Mouse (Mus musculus): ENCODE measurements around the gene Shld1. TPM values are rescaled to one million over a fixed set of nuclear protein-coding genes. Genes with fewer than 3 reads are reported as not detected.

Gene Shld1
- total and polyA plus RNA-seq, 3 experiments = 8.0 to 8.8 TPM; not detected in 1

DNA sequence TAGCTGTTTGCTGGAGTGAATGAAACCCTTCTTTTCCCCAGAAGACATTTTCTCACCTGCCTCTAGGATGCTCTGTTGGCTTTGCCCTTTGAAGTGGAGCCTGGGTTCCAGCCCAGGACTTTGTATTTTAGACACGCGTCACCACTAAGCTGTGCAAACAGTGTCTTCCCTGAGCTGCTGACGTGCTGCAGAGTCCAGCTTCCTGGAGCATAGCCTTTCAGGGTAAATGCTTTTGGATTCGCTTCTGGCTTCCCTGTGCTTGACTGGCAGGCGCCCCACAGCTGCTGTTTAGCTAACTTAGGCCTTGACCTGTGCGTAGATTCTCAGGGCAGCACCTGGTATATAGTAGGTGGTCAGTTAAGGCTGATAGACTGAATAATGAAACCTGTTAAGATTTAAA lies 11.7 kb downstream of the Shld1 start:
- H3K27ac ChIP-seq (ENCODE audit: control insufficient read depth, low read depth, low read length) = no peak overlapping the region

DNA sequence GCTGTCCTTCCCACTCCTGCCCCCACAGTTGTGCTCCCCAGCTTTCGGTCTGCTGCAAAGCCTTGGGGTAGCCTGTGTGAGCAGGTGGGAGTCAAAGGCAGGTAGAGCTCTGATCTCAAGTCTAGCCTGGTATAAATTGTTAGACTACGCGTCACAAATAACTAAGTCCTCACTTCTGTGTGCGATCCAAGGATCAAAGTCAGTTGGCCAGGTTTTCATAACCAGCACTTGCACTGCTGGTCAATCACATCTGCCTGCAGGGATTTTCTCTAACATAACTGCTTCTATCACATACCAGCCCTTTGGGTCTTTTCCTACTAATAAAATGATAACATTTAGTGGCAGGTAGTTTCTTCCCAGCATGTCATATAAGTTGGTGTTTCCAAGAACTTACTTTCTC lies 14.2 kb downstream of the Shld1 start:
- no peak for DNase-seq (ENCODE audit: low read depth, low spot score)
- no peak overlapping the region for H3K27ac ChIP-seq (ENCODE audit: control insufficient read depth, low read depth, low read length)
- H3K79me2 ChIP-seq (ENCODE audit: control insufficient read depth, insufficient read depth, low read length, poor library complexity) = no peaks in the 10 kb centered on the region
- no peak for TF ChIP-seq ZC3H11A (IDR thresholded peaks at IDR 0.05; ENCODE audit: low read depth, low read length)
- no peak for TF ChIP-seq ZKSCAN1 (IDR thresholded peaks at IDR 0.05; ENCODE audit: low read depth, low read length)
- TF ChIP-seq NELFE (IDR thresholded peaks at IDR 0.05; ENCODE audit: low read depth, low read length) = no peak
- TF ChIP-seq MYB (IDR thresholded peaks at IDR 0.05; ENCODE audit: low read depth, low read length) = no peak
- no peak for TF ChIP-seq JUND (IDR thresholded peaks at IDR 0.05; ENCODE audit: low read depth, low read length)
- TF ChIP-seq UBTF (IDR thresholded peaks at IDR 0.05; ENCODE audit: borderline replicate concordance, insufficient read depth, low read depth, low read length) = no peak
- no peak for TF ChIP-seq SMC3 (IDR thresholded peaks at IDR 0.05; ENCODE audit: low read depth, low read length)
- no peak for TF ChIP-seq GATA1 (IDR thresholded peaks at IDR 0.05; ENCODE audit: low read depth, low read length)
- no peak for TF ChIP-seq USF1 (IDR thresholded peaks at IDR 0.05; ENCODE audit: low read depth, low read length)
- no peak for TF ChIP-seq HCFC1 (IDR thresholded peaks at IDR 0.05; ENCODE audit: low read depth, low read length)
- TF ChIP-seq MAZ (IDR thresholded peaks at IDR 0.05; ENCODE audit: low read depth, low read length) = no peak
- TF ChIP-seq KAT2A (conservative IDR thresholded peaks at IDR 0.05; ENCODE audit: low read depth, low read length) = no peak
- TF ChIP-seq BHLHE40 (IDR thresholded peaks at IDR 0.05; ENCODE audit: borderline replicate concordance, low read depth, low read length) = no peak
- TF ChIP-seq E2F4 (IDR thresholded peaks at IDR 0.05; ENCODE audit: borderline replicate concordance, low read depth, low read length) = no peak
- no peak for TF ChIP-seq MAX (IDR thresholded peaks at IDR 0.05; ENCODE audit: low read length)
- no peaks in the 10 kb centered on the region for H3K9me3 ChIP-seq (replicated peaks; ENCODE audit: insufficient read depth, low read length)
- peaks cover 0 to 7% of the 10 kb centered on the region in 2 experiments; a peak in 3 of 4 replicates for H3K4me1 ChIP-seq (ENCODE audit: control insufficient read depth in 1 of 2, insufficient read depth in 2 of 2, low read length in 2 of 2)
- no peak overlapping the region for H3K4me3 ChIP-seq (ENCODE audit: control insufficient read depth in 1 of 2, insufficient read depth in 1 of 2, low read depth in 2 of 2, low read length in 2 of 2)
- no peaks in the 10 kb centered on the region for H3K27me3 ChIP-seq (ENCODE audit: control insufficient read depth in 1 of 2, insufficient read depth in 2 of 2, low read length in 2 of 2)
- H3K36me3 ChIP-seq (ENCODE audit: control insufficient read depth in 1 of 2, insufficient read depth in 2 of 2, low read length in 2 of 2) = peaks cover 0 to 5% of the 10 kb centered on the region in 2 experiments; a peak in 2 of 4 replicates
- no peak overlapping the region for H3K9ac ChIP-seq (ENCODE audit: control insufficient read depth, low read depth, low read length, poor library complexity, severe bottlenecking)

More for the DNA sequence above, 11.7 kb downstream of the Shld1 start:
- TF ChIP-seq RCOR1 (IDR thresholded peaks at IDR 0.05; ENCODE audit: low read depth, low read length) = no peak
- TF ChIP-seq TCF12 (IDR thresholded peaks at IDR 0.05; ENCODE audit: low read depth, low read length) = no peak
- TF ChIP-seq POLR2AphosphoS2 (IDR thresholded peaks at IDR 0.05; ENCODE audit: low read length) = no peak
- TF ChIP-seq ELF1 (IDR thresholded peaks at IDR 0.05; ENCODE audit: low read depth, low read length) = no peak
- TF ChIP-seq NRF1 (IDR thresholded peaks at IDR 0.05; ENCODE audit: insufficient read depth, low read depth, low read length, poor library complexity, severe bottlenecking) = no peak
- no peak for TF ChIP-seq SMC3 (IDR thresholded peaks at IDR 0.05; ENCODE audit: low read depth, low read length)
- no peak for TF ChIP-seq JUND (IDR thresholded peaks at IDR 0.05; ENCODE audit: low read depth, low read length)
- TF ChIP-seq ZNF384 (IDR thresholded peaks at IDR 0.05; ENCODE audit: low read depth, low read length) = no peak
- TF ChIP-seq E2F4 (IDR thresholded peaks at IDR 0.05; ENCODE audit: borderline replicate concordance, low read depth, low read length) = no peak
- no peak for TF ChIP-seq CTCF (IDR thresholded peaks at IDR 0.05 in 2 of 3, conservative IDR thresholded peaks at IDR 0.05 in 1 of 3; ENCODE audit: control insufficient read depth in 1 of 3, insufficient read depth in 1 of 3, low read depth in 2 of 3, low read length in 3 of 3, poor library complexity in 1 of 3, severe bottlenecking in 1 of 3)
- no peak for TF ChIP-seq CHD2 (IDR thresholded peaks at IDR 0.05; ENCODE audit: low read length)
- TF ChIP-seq USF2 (IDR thresholded peaks at IDR 0.05; ENCODE audit: borderline replicate concordance in 1 of 2, insufficient read depth in 1 of 2, low read depth in 1 of 2, low read length in 2 of 2) = no peak
- TF ChIP-seq SIN3A (IDR thresholded peaks at IDR 0.05; ENCODE audit: low read length) = no peak
- no peak for TF ChIP-seq MEF2A (IDR thresholded peaks at IDR 0.05; ENCODE audit: extremely low read depth, insufficient replicate concordance, low read depth, low read length, poor library complexity, severe bottlenecking)
- Histone ChIP-seq H3K36me3 (ENCODE audit: control insufficient read depth in 1 of 2, insufficient read depth in 2 of 2, low read length in 2 of 2) (peaks cover 0 to 8% of the 10 kb centered on the region in 2 experiments; a peak in 2 of 4 replicates), H3K4me3 (ENCODE audit: control insufficient read depth in 1 of 2, insufficient read depth in 1 of 2, low read depth in 2 of 2, low read length in 2 of 2) (no peak overlapping the region), H3K4me1 (ENCODE audit: control insufficient read depth in 1 of 2, insufficient read depth in 2 of 2, low read length in 2 of 2) (peaks cover 4 to 12% of the 10 kb centered on the region in 2 experiments), H3K27me3 (ENCODE audit: control insufficient read depth in 1 of 2, insufficient read depth in 2 of 2, low read length in 2 of 2) (no peaks in the 10 kb centered on the region), H3K9ac (ENCODE audit: control insufficient read depth, low read depth, low read length, poor library complexity, severe bottlenecking) (no peak overlapping the region), H3K79me2 (ENCODE audit: control insufficient read depth, insufficient read depth, low read length, poor library complexity) (no peaks in the 10 kb centered on the region), H3K9me3 (replicated peaks; ENCODE audit: insufficient read depth, low read length) (no peaks in the 10 kb centered on the region)
- DNase-seq (ENCODE audit: low read depth, low spot score) = no peak

Data from MEL (cell line).